Mouse (Mus musculus): ENCODE results near the gene 4931429L15Rik.

DNA sequence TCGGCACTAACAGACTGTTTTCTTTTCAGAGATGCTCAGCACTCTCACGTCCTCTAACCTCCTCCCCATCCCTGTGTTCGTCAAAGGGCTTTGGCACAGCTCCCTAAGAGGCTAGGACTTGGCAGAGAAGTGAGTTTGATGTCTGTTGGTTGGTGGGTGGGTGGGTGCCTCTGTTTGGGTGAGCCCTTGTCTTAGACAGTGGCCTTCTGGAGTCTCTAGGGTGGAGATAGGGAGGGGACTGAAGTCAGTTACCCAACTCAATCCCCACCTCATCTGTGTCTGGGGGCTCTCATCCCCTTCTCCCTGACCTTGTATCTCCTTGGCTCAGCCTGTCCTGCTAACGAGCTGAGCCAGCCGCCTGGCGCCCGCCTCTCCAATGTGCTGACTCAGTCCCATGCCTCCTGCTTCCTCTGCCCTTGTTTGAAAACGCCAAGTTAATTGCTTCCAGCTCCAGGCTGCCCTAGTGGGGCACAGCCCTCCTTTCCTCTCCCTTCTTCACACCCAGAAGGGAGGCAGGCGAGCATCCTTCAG is 30.7 kb upstream of the 4931429L15Rik start:
- TF ChIP-seq CTCF (IDR thresholded peaks at IDR 0.05; ENCODE audit: extremely low read depth, insufficient read depth, low read length) (no peak), POLR2A (IDR thresholded peaks at IDR 0.05; ENCODE audit: extremely low read depth, insufficient read depth, low read length) (no peak)

All from cortical plate, adult 2 months (tissue).